Mouse (Mus musculus) neural tube, embryonic 10.5 days (tissue): ENCODE results near the gene Aanat.

ENCODE experiments used
- DNase-seq: peaks from one replicate; pipeline ENCODE4 v3.0.0-alpha.2; 2017; ENCODE audit warnings: low spot score; ENCODE audit errors: extremely low spot score

Gene Aanat

GRCm38 (mm10) chr11:116586310-116586709 lies at the start of gene Aanat:
TSS of gene Aanat (plus strand) at chr11:116586432.
- no peak for DNase-seq

GRCm38 (mm10) chr11:116536685-116537084 lies 49.5 kb upstream of the Aanat start:
- DNase-seq = no peak

GRCm38 (mm10) chr11:116537388-116537787 lies 48.8 kb upstream of the Aanat start:
- DNase-seq = no peak

- DNase-seq = no peak
Observed at GRCm38 (mm10) chr11:116538142-116538735, 48.0 kb upstream of the Aanat start.

- no peak for DNase-seq
Observed at GRCm38 (mm10) chr11:116541183-116541582, 45.0 kb upstream of the Aanat start.

GRCm38 (mm10) chr11:116543110-116543509 lies 43.1 kb upstream of the Aanat start:
- no peak for DNase-seq

GRCm38 (mm10) chr11:116547296-116548060 lies 38.8 kb upstream of the Aanat start:
- no peak for DNase-seq

GRCm38 (mm10) chr11:116548780-116549179 lies 37.5 kb upstream of the Aanat start:
- no peak for DNase-seq

GRCm38 (mm10) chr11:116549273-116550038 lies 36.8 kb upstream of the Aanat start:
- no peak for DNase-seq

GRCm38 (mm10) chr11:116550748-116551147 lies 35.5 kb upstream of the Aanat start:
- DNase-seq = no peak

- no peak for DNase-seq
Observed at GRCm38 (mm10) chr11:116552194-116552593, 34.0 kb upstream of the Aanat start.

GRCm38 (mm10) chr11:116554171-116554878 lies 31.9 kb upstream of the Aanat start:
- DNase-seq = peak; percentile 41

GRCm38 (mm10) chr11:116555572-116555971 lies 30.7 kb upstream of the Aanat start:
- DNase-seq = no peak

- no peak for DNase-seq
Observed at GRCm38 (mm10) chr11:116556308-116556707, 29.9 kb upstream of the Aanat start.

GRCm38 (mm10) chr11:116565283-116566041 lies 20.8 kb upstream of the Aanat start:
- no peak for DNase-seq

GRCm38 (mm10) chr11:116567531-116567930 lies 18.7 kb upstream of the Aanat start:
- DNase-seq = no peak

- DNase-seq = no peak
Observed at GRCm38 (mm10) chr11:116570821-116571220, 15.4 kb upstream of the Aanat start.

- no peak for DNase-seq
Observed at GRCm38 (mm10) chr11:116571767-116572679, 14.2 kb upstream of the Aanat start.

- no peak for DNase-seq
Observed at GRCm38 (mm10) chr11:116572756-116573543, 13.3 kb upstream of the Aanat start.
